Mouse (Mus musculus) stomach, postnatal 0 days (tissue): ENCODE measurements around the gene Ddr2.
"Not testable (repeated sequence)": the region's sequence is repeated elsewhere in the genome, so short reads cannot be mapped to it uniquely, and the experiment has no call there.

Experiments used
- CTCF ChIP-seq: IDR thresholded peaks from 2 replicates; pipeline ENCODE4 v1.5.1; 2016; ENCODE audit warnings: antibody characterized with exemption, low read depth, mild to moderate bottlenecking, moderate library complexity
- EP300 ChIP-seq: optimal IDR thresholded peaks from 2 replicates; pipeline ENCODE3; 2016; ENCODE audit warnings: antibody characterized with exemption

- not testable (repeated sequence) for TF ChIP-seq CTCF, EP300
These were observed 7.7 kb downstream of the Ddr2 start for GRCm38 (mm10) chr1:170102814-170103213.
